Mouse (Mus musculus): ENCODE results near the gene Usp54. TPM values are rescaled to one million over a fixed set of nuclear protein-coding genes. Genes with fewer than 3 reads are reported as not detected.

Gene Usp54
- polyA plus RNA-seq, 1 experiment from 2014 or later: 6.6 TPM

Small RNA genes within 50 kb of the gene (microRNA-seq; reads per million reads assigned to microRNA genes)
- gene Mir6946 (ENCODE audit: borderline number of aligned reads): 0.52 reads per million

Other genes with a start within 250 kb of the Usp54 start
- gene Mrps16, start 247.4 kb downstream of the Usp54 start, polyA plus RNA-seq (2015; fragmentation: Nextera tagmentation; extraction: Ambion mirVana): 82.9 and 90.6 TPM in 2 replicates
- gene Cfap70, start 188.8 kb downstream of the Usp54 start, polyA plus RNA-seq (2015; fragmentation: Nextera tagmentation; extraction: Ambion mirVana): 4.2 and 7.3 TPM in 2 replicates
- gene Anxa7, start 160.9 kb downstream of the Usp54 start, polyA plus RNA-seq (2015; fragmentation: Nextera tagmentation; extraction: Ambion mirVana): 56.4 and 61.7 TPM in 2 replicates
- gene Mss51, start 144.2 kb downstream of the Usp54 start, polyA plus RNA-seq (2015; fragmentation: Nextera tagmentation; extraction: Ambion mirVana): 1.9 and 2.0 TPM in 2 replicates
- 46.7 and 50.2 TPM in 2 replicates for gene Ppp3cb, start 94.5 kb downstream of the Usp54 start, polyA plus RNA-seq (2015; fragmentation: Nextera tagmentation; extraction: Ambion mirVana)
- 7.0 and 9.7 TPM in 2 replicates for gene Myoz1, start 15.5 kb upstream of the Usp54 start, polyA plus RNA-seq (2015; fragmentation: Nextera tagmentation; extraction: Ambion mirVana)
- gene Synpo2l, start 27.3 kb upstream of the Usp54 start, polyA plus RNA-seq (2015; fragmentation: Nextera tagmentation; extraction: Ambion mirVana): 30.1 and 37.7 TPM in 2 replicates
- gene Sec24c, start 33.2 kb upstream of the Usp54 start, polyA plus RNA-seq (2015; fragmentation: Nextera tagmentation; extraction: Ambion mirVana): 86.8 and 92.5 TPM in 2 replicates
- gene Fut11, start 53.9 kb upstream of the Usp54 start, polyA plus RNA-seq (2015; fragmentation: Nextera tagmentation; extraction: Ambion mirVana): 32.3 and 34.2 TPM in 2 replicates
- 166 and 171 TPM in 2 replicates for gene Chchd1, start 61.9 kb upstream of the Usp54 start, polyA plus RNA-seq (2015; fragmentation: Nextera tagmentation; extraction: Ambion mirVana)
- gene Zswim8, start 66.5 kb upstream of the Usp54 start, polyA plus RNA-seq (2015; fragmentation: Nextera tagmentation; extraction: Ambion mirVana): 38.6 and 40.1 TPM in 2 replicates
- 35.1 and 38.8 TPM in 2 replicates for gene Ndst2, start 93.5 kb upstream of the Usp54 start, polyA plus RNA-seq (2015; fragmentation: Nextera tagmentation; extraction: Ambion mirVana)
- 54.3 and 56.3 TPM in 2 replicates for gene Camk2g, start 153.0 kb upstream of the Usp54 start, polyA plus RNA-seq (2015; fragmentation: Nextera tagmentation; extraction: Ambion mirVana)
- gene Plau, start 195.6 kb upstream of the Usp54 start, polyA plus RNA-seq (2015; fragmentation: Nextera tagmentation; extraction: Ambion mirVana): 4.5 TPM in 2 replicates

Measured in embryonic facial prominence, embryonic 15.5 days (tissue).